Mouse (Mus musculus) midbrain, embryonic 12.5 days (tissue): ENCODE data around the gene Evi2. TPM values are rescaled to one million over a fixed set of nuclear protein-coding genes. Genes with fewer than 3 reads are reported as not detected.

Source experiments
- ATAC-seq: fragments of 200-750 bp; cut with Nextera tagmentation; 2 replicates; pipeline ENCODE4 v1.8.0; 2017; ENCODE audit warnings: low read depth, moderate TSS enrichment, moderate library complexity; ENCODE audit not compliant: low FRiP score
- H3K27ac ChIP-seq: fragments of 300-500 bp; sonication (generic); replicated peaks from 2 replicates; pipeline ENCODE4 v1.5.1; 2016; ENCODE audit warnings: mild to moderate bottlenecking
- H3K27me3 ChIP-seq: fragments of 300-500 bp; sonication (generic); 2 replicates; pipeline ENCODE4 v1.6.1; 2016; ENCODE audit warnings: mild to moderate bottlenecking
- H3K36me3 ChIP-seq: fragments of 300-500 bp; sonication (generic); 2 replicates; pipeline ENCODE4 v1.6.1; 2016
- H3K4me1 ChIP-seq: fragments of 300-500 bp; sonication (generic); 2 replicates; pipeline ENCODE4 v1.6.1; 2016
- H3K4me2 ChIP-seq: fragments of 300-500 bp; sonication (generic); replicated peaks from 2 replicates; pipeline ENCODE4 v1.6.1; 2016; ENCODE audit warnings: mild to moderate bottlenecking, moderate library complexity
- H3K4me3 ChIP-seq: fragments of 300-500 bp; sonication (generic); 2 replicates; pipeline ENCODE4 v1.5.1; 2016; ENCODE audit warnings: mild to moderate bottlenecking
- H3K9ac ChIP-seq: fragments of 300-500 bp; sonication (generic); replicated peaks from 2 replicates; pipeline ENCODE4 v1.6.1; 2016; ENCODE audit warnings: mild to moderate bottlenecking, moderate library complexity
- H3K9me3 ChIP-seq: fragments of 300-500 bp; sonication (generic); 2 replicates; pipeline ENCODE4 v1.6.1; 2016; ENCODE audit warnings: mild to moderate bottlenecking
- WGBS: fragments of 180-500 bp; shearing (Covaris S2); methylation state at CpG from one replicate; pipeline ENCODE4 v1.1.7; 2016; 5-methylcytosine and 5-hydroxymethylcytosine counted together
- polyA plus RNA-seq: library from polyadenylated mRNA; unstranded; fragments of >200 nt; fragmentation: Nextera tagmentation; extraction: Ambion mirVana; gene quantifications from 2 replicates; pipeline ENCODE4 v1.2.1, GENCODE M21; 2016

Gene Evi2
- polyA plus RNA-seq, 1 experiment from 2014 or later: 1.3 TPM

DNA sequence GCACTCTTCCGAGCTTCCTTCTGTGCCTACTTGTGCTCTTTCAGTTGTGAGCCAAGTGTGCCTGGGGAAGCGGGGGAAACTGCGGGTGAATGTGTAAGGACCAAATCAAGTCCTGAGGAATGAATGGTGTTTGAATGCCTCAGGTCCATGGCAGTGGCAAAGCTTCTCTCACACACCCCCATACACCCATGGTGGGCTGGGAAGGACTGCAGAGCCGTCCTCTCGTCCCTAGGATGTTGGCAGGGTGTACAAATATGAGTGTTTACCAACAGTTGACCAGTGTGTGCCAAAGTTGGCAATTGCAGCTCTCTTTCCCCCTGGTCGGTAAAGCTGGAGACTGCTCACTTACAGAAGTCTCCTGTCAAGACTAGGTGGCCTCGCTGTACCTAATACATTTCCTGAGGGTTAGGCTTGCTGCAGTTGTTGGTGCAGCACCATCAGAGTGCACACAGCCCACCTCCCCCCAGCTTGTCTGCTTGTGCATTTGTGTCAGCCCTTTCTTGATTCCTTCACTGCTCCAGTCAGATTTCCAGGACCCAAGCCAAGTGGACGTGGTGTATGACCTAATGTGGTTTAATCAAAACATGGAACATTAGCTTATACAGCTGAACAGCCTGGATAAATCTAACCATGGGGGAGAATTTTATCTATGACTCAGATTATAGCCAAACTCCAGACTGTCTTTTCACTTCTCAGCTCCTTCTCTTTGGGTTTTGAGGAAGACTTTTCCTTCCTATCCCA, 3.7 kb upstream of the Evi2 start:
- no peak for ATAC-seq
- no peak overlapping the region for H3K4me2 ChIP-seq
- no peaks in the 10 kb centered on the region for H3K27me3 ChIP-seq
- peaks cover 8% of the 10 kb centered on the region; the same call in 1 of the 2 replicates for H3K4me1 ChIP-seq
- no peak overlapping the region for H3K9ac ChIP-seq
- H3K9me3 ChIP-seq: no peaks in the 10 kb centered on the region
- peaks cover 18% of the 10 kb centered on the region; the same call in 1 of the 2 replicates for H3K36me3 ChIP-seq
- H3K4me3 ChIP-seq: no peak overlapping the region
- H3K27ac ChIP-seq: peak overlapping the region; percentile 56; the same call in 1 of the 2 replicates
- WGBS: 85% methylated on average over 8 of the region's 8 CpGs

DNA sequence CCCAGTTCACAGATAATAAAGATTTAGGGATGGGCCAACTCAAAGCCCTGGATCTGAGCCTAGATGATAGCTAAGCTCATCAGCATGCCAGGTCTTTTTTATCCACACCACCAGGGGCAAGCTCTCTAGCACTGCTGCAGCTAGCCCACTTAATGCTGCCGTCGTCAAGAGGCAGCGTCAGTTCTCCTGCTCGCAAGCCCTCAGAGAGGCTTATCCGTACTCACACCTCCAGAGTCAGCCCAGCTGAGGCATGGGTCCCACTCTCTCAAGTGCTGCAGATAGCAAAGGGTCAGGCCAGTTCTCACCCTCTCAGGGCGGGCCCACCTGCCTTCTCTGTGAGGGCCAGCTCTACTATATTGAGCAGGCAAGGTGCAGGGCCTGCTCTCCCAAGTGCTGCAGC, 2.9 kb upstream of the Evi2 start:
- Histone ChIP-seq H3K36me3 (peaks cover 20% of the 10 kb centered on the region; the same call in 1 of the 2 replicates), H3K4me3 (no peak overlapping the region), H3K27ac (no peak overlapping the region), H3K27me3 (no peaks in the 10 kb centered on the region), H3K9ac (no peak overlapping the region), H3K4me2 (no peak overlapping the region), H3K9me3 (no peaks in the 10 kb centered on the region), H3K4me1 (peaks cover 8% of the 10 kb centered on the region; the same call in 1 of the 2 replicates)
- 87% methylated on average over 6 of the region's 6 CpGs for WGBS
- ATAC-seq: no peak

DNA sequence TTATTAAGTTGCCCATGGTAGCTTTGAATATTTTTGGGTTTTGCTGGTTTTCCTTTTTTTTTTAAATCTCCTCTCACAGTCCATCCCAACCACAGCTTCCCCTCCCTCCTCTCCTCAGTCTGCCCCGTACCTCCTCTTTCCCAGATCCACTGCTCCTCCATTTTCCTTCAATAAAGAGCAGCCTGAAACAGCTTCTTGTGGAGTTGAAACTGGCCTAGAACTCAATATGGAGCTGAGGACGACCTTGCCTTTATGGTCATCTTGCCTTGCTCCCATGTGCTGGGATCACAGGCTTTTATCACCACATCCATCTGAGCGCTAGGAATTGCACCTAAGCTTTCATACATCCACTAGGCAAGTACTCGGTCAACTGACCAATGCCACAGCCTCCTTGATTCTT, 1.1 kb upstream of the Evi2 start:
- H3K4me1 ChIP-seq: peaks cover 8% of the 10 kb centered on the region; the same call in 1 of the 2 replicates
- no peaks in the 10 kb centered on the region for H3K27me3 ChIP-seq
- WGBS: 97% methylated on average over 4 of the region's 4 CpGs
- H3K9ac ChIP-seq: no peak overlapping the region
- H3K9me3 ChIP-seq: no peaks in the 10 kb centered on the region
- H3K4me2 ChIP-seq: no peak overlapping the region
- no peak overlapping the region for H3K4me3 ChIP-seq
- H3K36me3 ChIP-seq: 0 out of 2 replicates have a peak, but pooled peaks cover 22% of the 10 kb centered on the region
- ATAC-seq: no peak
- H3K27ac ChIP-seq: no peak overlapping the region

DNA sequence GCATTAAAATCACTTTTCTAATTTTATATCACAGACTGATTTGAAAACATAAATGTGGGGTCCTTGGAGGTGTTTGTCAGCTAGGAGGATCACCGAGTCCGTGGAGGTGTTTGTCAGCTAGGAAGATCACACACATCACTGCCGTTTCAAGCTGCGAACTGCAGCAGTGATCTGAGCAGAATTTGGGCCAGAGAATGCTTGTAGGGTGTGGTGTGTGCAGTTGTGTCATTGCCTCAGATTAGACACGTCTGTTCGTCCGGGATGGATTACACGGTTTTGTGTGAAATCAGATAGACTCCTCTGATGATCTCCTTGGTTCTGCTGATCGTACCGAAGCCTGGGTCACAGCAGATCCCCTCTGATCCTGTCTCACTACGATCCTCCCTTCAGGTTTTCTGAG, 385 bp upstream of the Evi2 start:
- Histone ChIP-seq H3K4me1 (peaks cover 8% of the 10 kb centered on the region; the same call in 1 of the 2 replicates), H3K27me3 (no peaks in the 10 kb centered on the region), H3K9me3 (no peaks in the 10 kb centered on the region), H3K4me2 (no peak overlapping the region), H3K36me3 (0 out of 2 replicates have a peak, but pooled peaks cover 19% of the 10 kb centered on the region), H3K4me3 (no peak overlapping the region), H3K9ac (no peak overlapping the region), H3K27ac (no peak overlapping the region)
- WGBS: 84% methylated on average over 11 of the region's 11 CpGs
- no peak for ATAC-seq

DNA sequence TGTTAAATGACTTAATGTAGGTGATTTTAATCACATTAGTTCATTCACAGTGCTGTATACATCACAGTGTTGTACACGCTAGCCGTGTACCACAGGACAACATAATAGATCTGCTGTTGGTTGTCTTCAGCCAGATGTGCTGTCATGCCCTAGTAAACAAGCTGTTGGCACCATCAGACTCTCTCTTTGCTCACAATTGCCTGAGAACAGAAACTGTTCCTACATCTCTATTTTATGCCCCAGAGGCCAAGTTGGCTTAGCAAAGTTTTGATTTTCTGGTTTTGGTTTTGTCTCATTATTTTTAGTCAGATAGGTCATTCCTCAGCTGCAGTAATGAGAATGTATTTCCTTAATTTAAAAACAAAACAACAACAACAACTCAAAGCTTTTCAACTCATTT, 653 bp downstream of the Evi2 start:
- Histone ChIP-seq H3K4me1 (peaks cover 6% of the 10 kb centered on the region; the same call in 1 of the 2 replicates), H3K27me3 (no peaks in the 10 kb centered on the region), H3K4me2 (no peak overlapping the region), H3K36me3 (0 out of 2 replicates have a peak, but pooled peaks cover 22% of the 10 kb centered on the region), H3K4me3 (no peak overlapping the region), H3K27ac (no peak overlapping the region), H3K9me3 (no peaks in the 10 kb centered on the region), H3K9ac (no peak overlapping the region)
- 99% methylated on average over 2 of the region's 2 CpGs for WGBS
- no peak for ATAC-seq

GRCm38 (mm10) chr11:79529226-79529625, 1.2 kb downstream of the Evi2 start:
- no peak for ATAC-seq
- Histone ChIP-seq H3K4me1 (peaks cover 1% of the 10 kb centered on the region; the same call in 1 of the 2 replicates), H3K36me3 (0 out of 2 replicates have a peak, but pooled peaks cover 24% of the 10 kb centered on the region), H3K4me2 (no peak overlapping the region), H3K9me3 (no peaks in the 10 kb centered on the region), H3K27me3 (no peaks in the 10 kb centered on the region), H3K4me3 (no peak overlapping the region), H3K27ac (no peak overlapping the region), H3K9ac (no peak overlapping the region)
- WGBS: 96% methylated on average over 6 of the region's 6 CpGs

DNA sequence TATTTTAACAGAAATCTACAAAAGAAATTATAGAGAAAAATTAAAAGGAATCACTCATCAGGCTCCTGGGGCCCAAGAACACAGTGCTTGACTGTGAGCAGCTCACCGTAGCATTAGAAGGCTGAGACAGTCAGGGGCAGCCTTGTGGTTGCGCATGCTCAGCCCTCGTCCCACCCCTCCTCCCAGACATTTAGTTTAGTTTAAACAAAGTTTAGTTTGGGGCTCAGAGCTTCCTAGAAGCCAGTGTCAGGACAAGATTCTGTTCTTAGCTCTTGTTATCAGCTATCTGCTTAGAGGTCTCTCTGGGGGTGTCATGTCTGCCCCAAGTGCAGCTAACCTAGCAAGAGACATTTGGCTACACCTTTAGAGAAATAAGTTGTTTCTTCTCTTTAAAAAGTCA, 1.8 kb downstream of the Evi2 start:
- Histone ChIP-seq H3K36me3 (0 out of 2 replicates have a peak, but pooled peaks cover 26% of the 10 kb centered on the region), H3K4me1 (no peaks in the 10 kb centered on the region; the same call in 1 of the 2 replicates), H3K4me2 (no peak overlapping the region), H3K27me3 (no peaks in the 10 kb centered on the region), H3K9me3 (no peaks in the 10 kb centered on the region), H3K9ac (no peak overlapping the region), H3K4me3 (no peak overlapping the region), H3K27ac (no peak overlapping the region)
- WGBS: 96% methylated on average over 3 of the region's 3 CpGs
- no peak for ATAC-seq

DNA sequence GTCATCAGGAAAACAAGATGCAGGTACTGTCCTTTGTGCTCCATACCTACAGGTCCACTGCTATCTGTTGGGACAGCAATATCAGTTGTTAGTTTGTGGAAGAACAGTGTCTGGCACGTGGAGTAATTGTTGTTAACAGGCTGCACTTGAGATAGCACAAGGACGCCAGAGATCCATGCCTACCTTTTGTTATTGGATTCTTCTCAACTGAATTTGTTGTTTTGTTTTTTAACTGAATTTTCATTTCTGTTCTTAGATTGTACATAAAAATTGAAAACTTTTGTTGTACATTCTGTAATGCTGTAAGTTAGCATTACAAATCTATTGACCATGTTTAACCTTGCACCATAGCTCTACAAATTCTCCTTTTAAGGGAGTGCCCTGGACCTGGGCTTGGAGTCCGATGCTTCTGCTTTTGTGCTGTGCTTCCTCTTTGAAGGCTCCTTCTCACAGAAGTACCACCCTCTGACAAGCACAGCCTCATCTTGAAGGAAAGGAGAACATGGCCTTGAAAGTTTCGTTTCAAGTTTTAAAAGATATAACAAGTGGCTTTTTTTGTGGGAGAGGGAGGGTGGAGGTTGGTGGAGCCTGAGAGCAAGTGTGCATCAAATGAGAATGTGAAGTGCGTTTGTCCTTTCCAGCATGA, 2.5 kb downstream of the Evi2 start:
- 93% methylated on average over 5 of the region's 5 CpGs for WGBS
- Histone ChIP-seq H3K27ac (no peak overlapping the region), H3K9ac (no peak overlapping the region), H3K4me3 (no peak overlapping the region), H3K36me3 (0 out of 2 replicates have a peak, but pooled peaks cover 23% of the 10 kb centered on the region), H3K9me3 (no peaks in the 10 kb centered on the region), H3K4me2 (no peak overlapping the region), H3K4me1 (no peaks in the 10 kb centered on the region), H3K27me3 (no peaks in the 10 kb centered on the region)
- no peak for ATAC-seq

DNA sequence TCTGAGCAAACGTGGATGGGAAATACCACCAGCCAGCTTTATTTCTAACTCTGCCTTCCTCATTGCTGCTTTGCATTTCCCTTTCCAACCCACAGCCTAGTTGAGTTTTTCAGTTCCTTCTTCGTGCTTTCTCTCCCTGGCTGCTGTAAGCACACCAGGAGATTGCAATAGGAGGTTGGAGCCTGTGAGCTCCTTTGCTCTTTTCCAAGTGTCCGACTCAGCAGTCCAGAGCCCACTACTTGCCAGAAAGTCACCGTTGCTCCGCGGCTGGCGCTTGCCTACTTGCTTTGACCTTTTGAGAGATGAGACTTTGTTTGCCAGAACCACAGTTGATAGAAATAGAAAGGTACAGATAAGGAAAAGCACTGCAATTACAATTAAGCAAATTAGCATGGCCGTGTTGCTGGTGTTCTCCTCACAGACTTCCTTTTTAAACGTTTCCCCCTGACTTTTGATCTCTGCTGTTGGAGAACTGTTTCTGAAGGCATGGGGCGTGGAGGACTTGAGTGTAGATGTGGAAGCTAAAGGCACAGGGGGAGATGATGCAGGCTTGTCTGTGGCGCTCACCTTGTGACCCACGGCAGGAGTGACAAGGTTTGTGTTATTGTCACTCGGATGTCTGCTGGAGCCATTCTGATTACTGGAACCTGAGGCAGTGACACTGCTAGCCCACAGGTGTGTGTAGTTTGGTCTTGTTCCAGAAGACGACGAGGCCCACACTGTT, 3.2 kb downstream of the Evi2 start:
- 87% methylated on average over 15 of the region's 15 CpGs for WGBS
- H3K36me3 ChIP-seq: 0 out of 2 replicates have a peak, but pooled peaks cover 20% of the 10 kb centered on the region
- no peak for ATAC-seq
- H3K9ac ChIP-seq: no peak overlapping the region
- H3K27ac ChIP-seq: no peak overlapping the region
- no peak overlapping the region for H3K4me3 ChIP-seq
- H3K27me3 ChIP-seq: no peaks in the 10 kb centered on the region
- H3K4me1 ChIP-seq: no peaks in the 10 kb centered on the region
- H3K9me3 ChIP-seq: no peaks in the 10 kb centered on the region
- H3K4me2 ChIP-seq: no peak overlapping the region

GRCm38 (mm10) chr11:79526549-79526948, 3.8 kb downstream of the Evi2 start:
- no peaks in the 10 kb centered on the region for H3K4me1 ChIP-seq
- H3K4me3 ChIP-seq: no peak overlapping the region
- 96% methylated on average over 3 of the region's 3 CpGs for WGBS
- no peak overlapping the region for H3K27ac ChIP-seq
- H3K9ac ChIP-seq: no peak overlapping the region
- 0 out of 2 replicates have a peak, but pooled peaks cover 18% of the 10 kb centered on the region for H3K36me3 ChIP-seq
- no peak overlapping the region for H3K4me2 ChIP-seq
- no peaks in the 10 kb centered on the region for H3K27me3 ChIP-seq
- ATAC-seq: no peak
- H3K9me3 ChIP-seq: no peaks in the 10 kb centered on the region

DNA sequence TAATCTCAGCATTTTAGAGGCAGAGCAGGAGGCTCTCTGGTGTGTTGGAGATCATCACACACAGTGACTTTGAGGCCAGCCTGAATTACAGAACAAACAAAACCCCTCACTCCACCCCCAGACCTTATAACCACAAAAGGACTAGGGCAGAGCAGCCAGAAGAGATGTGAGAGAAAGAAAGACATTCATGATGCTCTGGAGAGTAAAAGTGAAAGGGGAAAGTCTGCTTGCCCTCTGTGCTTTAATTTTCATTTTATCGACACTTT, 6.1 kb downstream of the Evi2 start:
- WGBS: 83% methylated on average over 1 of the region's 1 CpGs
- no peak for ATAC-seq
- no peak overlapping the region for H3K27ac ChIP-seq
- no peak overlapping the region for H3K4me3 ChIP-seq
- 0 out of 2 replicates have a peak, but pooled peaks cover 18% of the 10 kb centered on the region for H3K36me3 ChIP-seq
- no peaks in the 10 kb centered on the region for H3K9me3 ChIP-seq
- H3K9ac ChIP-seq: no peak overlapping the region
- no peaks in the 10 kb centered on the region for H3K27me3 ChIP-seq
- H3K4me1 ChIP-seq: no peaks in the 10 kb centered on the region
- H3K4me2 ChIP-seq: no peak overlapping the region
